Mouse (Mus musculus) c-Kit-negative CD71-positive TER-119-positive erythroid progenitor cells, embryonic 14.5 days (primary cell): ENCODE measurements around the gene Sgcd.

Experiments
- DNase-seq: peaks from one replicate; pipeline ENCODE4 v3.0.0-alpha.2; 2013; ENCODE audit warnings: low read depth, low spot score

Sgcd gene

GRCm38 (mm10) chr11:47139867-47140266 lies 848.9 kb downstream of the Sgcd start:
- DNase-seq, result no peak

- DNase-seq, result no peak
Measured at GRCm38 (mm10) chr11:47139271-47139670, 849.5 kb downstream of the Sgcd start.

GRCm38 (mm10) chr11:47132410-47132809 lies 856.4 kb downstream of the Sgcd start:
- no peak for DNase-seq

GRCm38 (mm10) chr11:47130432-47130831 lies 858.3 kb downstream of the Sgcd start:
- DNase-seq, result no peak

GRCm38 (mm10) chr11:47129992-47130391 lies 858.8 kb downstream of the Sgcd start:
- no peak for DNase-seq

GRCm38 (mm10) chr11:47129166-47129565 lies 859.6 kb downstream of the Sgcd start:
- no peak for DNase-seq

GRCm38 (mm10) chr11:47128331-47128730 lies 860.4 kb downstream of the Sgcd start:
- no peak for DNase-seq

- DNase-seq, result no peak
Measured at GRCm38 (mm10) chr11:47120874-47121273, 867.9 kb downstream of the Sgcd start.

- DNase-seq, result no peak
Measured at GRCm38 (mm10) chr11:47117896-47118295, 870.9 kb downstream of the Sgcd start.

GRCm38 (mm10) chr11:47114366-47114765 lies 874.4 kb downstream of the Sgcd start:
- no peak for DNase-seq

- no peak for DNase-seq
Measured at GRCm38 (mm10) chr11:47113081-47113480, 875.7 kb downstream of the Sgcd start.

- no peak for DNase-seq
Measured at GRCm38 (mm10) chr11:47110314-47110713, 878.5 kb downstream of the Sgcd start.

- no peak for DNase-seq
Measured at GRCm38 (mm10) chr11:47107661-47108060, 881.1 kb downstream of the Sgcd start.

GRCm38 (mm10) chr11:47093296-47093912 lies 895.4 kb downstream of the Sgcd start:
- DNase-seq, result no peak

GRCm38 (mm10) chr11:47082517-47082916 lies 906.3 kb downstream of the Sgcd start:
- no peak for DNase-seq

- DNase-seq, result no peak
Measured at GRCm38 (mm10) chr11:47073538-47073937, 915.2 kb downstream of the Sgcd start.

- no peak for DNase-seq
Measured at GRCm38 (mm10) chr11:47071161-47071560, 917.6 kb downstream of the Sgcd start.

- DNase-seq, result no peak
Measured at GRCm38 (mm10) chr11:47069769-47070384, 918.9 kb downstream of the Sgcd start.

- no peak for DNase-seq
Measured at GRCm38 (mm10) chr11:47063690-47064089, 925.1 kb downstream of the Sgcd start.

- DNase-seq, result no peak
Measured at GRCm38 (mm10) chr11:47050390-47050789, 938.4 kb downstream of the Sgcd start.

GRCm38 (mm10) chr11:47049756-47050155 lies 939.0 kb downstream of the Sgcd start:
- DNase-seq, result no peak

GRCm38 (mm10) chr11:47032318-47032717 lies 956.5 kb downstream of the Sgcd start:
- DNase-seq, result no peak

GRCm38 (mm10) chr11:47020874-47021273 lies 967.9 kb downstream of the Sgcd start:
- DNase-seq, result no peak

- no peak for DNase-seq
Measured at GRCm38 (mm10) chr11:47018139-47018538, 970.6 kb downstream of the Sgcd start.
